Mouse (Mus musculus) cerebellum, postnatal 4 days (tissue): ENCODE measurements around the gene Rgs10.
A peak's percentile ranks its signal among the peaks of the same experiment; 100 is the strongest.

Source experiments
- DNase-seq, 2 experiments: peaks; one replicate each; pipeline ENCODE4 v3.0.0; 2022; ENCODE audit warnings: low spot score in 2 of 2, mixed read lengths in 1 of 2

Gene Rgs10

DNA sequence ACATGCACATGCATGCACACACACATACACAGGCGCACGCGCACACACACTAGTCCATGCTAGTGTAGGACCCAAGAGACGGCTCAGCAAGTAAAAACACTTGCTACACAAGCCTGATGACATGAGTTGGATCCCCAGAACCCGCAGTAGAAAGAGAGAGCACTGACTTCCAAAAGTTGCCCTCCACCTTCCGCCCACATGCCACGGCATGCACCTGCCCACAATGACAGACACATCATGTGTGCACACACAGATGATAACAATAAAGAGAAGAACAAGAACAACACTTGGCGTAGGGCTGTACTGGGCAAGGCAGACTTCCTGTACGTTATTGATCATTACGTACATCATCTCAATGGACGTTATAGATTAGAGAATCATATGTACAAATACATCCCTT, 44.4 kb downstream of the Rgs10 start:
- no peak for DNase-seq

DNA sequence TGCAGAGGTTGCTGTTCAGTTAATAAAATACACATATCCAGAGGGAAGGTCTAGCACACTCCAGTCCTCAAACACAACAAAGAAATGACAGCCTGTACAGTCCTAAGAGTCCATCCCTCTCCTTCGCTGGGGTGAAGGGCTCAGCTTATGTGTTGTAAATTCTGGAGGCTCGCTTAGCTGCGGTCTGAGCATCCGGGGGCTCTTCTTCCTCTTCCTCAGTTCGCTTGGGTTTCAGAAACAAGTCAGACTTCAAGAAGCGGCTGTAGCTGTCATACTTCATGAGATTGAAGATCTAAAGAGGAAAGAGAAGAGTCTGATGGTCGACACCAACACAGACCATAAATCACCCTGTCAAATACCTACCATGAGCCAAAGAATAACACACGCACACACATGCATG, 44.8 kb downstream of the Rgs10 start:
- DNase-seq: no peak

DNA sequence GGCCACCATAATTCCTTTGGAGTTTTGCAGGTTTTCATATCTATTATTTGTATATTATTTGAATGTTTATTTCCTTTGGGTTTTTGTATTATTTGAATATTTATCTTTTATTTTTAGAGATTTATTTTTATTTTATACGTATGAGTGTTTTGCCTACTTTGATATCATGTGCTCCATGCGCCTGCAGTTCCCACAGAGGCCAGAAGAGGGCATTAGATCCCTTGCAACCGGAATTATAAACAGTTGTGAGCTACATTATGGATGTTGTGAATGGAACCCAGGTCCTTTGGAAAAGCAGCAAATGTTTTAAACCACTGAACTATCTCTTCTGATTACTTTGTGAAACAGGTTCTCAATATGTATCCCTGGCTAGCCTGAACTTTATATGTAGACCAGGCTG, 46.2 kb downstream of the Rgs10 start:
- DNase-seq: peak in 1 of 2 experiments; percentile 32

DNA sequence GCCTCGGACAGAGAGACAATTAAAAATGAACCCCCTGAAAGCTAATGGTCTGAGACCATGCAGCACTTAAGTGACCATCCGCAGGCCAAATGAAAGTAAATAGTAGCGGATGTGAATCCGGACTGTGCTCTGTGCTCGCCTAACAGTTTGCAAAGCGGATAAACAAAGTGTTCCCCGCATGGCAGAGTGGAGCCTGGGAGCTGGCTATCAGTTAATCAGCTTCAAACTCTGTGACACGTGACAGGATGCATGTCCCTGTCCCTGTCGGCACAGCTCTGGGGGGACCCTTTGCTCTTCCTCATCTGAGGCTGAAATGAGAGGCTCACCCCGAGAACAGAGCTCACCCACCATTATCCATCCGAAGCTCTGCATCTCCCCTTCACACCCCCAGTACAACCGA, 49.2 kb downstream of the Rgs10 start:
- no peak for DNase-seq

DNA sequence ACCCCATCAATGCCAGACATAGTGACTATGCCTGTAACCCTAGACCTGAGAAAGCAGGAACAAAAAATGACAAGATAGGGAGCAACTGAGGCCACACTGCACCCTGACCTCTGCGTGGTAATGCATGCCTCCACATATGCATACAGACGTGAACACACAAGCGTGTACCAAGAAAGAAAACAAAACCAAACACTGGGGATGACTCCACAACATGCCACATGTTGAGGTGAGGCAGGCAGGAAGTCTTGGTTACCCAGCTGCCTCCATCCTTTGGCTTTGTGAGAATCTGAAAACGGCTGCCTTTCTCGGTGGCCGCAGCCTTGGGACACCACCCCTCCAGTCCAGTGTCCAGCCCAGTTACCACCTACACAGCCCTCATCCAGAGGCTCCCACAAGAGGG, 49.7 kb downstream of the Rgs10 start:
- no peak for DNase-seq

DNA sequence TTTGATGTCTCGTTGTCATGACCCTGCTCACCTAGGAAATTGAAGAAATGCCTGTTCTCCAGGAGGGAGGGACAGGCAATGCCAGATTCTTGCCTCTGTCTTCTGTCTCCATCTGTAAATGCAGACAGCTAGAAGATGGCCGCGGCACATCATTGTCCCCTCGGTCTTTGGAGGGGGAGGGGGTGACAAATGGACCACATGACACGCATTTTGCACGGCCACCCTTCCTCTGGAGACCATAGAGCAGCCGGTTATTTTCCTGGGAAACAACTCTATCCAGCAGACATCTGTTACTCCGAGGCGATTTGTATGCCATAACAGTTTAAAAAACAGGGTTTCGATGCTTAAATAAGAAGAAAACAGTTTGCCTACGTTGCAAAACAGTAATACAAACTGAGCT, 51.9 kb downstream of the Rgs10 start:
- DNase-seq: no peak

DNA sequence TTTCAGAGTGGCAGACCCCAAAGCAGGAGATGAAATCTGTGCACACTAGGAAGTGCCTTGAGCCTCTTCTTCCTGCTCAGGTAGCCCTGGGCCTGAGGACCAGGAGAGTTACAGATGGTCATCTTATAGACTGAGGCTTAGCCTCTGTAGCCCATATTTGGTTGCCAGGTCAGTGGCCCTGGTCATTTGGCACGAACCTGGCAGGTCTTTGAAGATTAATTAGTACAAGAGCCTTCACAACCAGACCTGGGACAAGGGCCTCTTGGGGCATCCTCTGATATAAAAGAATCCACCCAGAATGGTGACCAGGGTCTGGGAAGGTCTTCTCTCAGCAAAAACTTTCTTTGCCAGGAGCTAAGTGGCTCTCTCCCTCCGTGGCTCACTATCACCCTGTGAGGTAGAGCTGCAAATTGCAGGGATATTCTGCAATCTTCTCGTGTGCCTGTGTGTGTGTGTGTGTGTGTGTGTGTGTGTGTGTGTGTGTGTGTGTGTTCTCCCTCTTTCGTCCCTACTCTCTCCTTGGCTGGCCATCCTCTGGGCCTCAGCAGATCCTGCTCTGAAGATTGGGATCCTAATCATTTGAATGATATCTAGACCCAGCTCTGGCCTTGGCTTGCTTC, 53.4 kb downstream of the Rgs10 start:
- DNase-seq: no peak

DNA sequence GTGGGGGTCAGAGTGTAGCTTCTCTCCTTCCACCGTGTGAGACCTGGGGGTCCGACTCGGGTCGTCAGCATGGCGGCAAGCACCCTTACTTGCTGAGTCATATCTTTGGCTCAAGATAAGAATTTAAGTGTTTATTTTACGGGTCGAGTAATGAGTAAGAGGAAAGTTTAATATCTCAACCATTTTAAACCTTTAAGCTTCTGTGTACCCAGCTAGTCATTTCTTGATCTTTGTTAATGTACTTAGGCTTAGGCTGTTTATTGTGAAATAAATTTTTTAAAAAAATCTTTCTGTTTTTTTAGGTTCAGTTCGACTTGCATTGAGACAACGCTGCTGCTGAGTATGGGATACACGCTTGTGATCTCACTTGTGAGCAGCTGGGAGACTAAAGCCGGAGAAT, 54.0 kb downstream of the Rgs10 start:
- no peak for DNase-seq

DNA sequence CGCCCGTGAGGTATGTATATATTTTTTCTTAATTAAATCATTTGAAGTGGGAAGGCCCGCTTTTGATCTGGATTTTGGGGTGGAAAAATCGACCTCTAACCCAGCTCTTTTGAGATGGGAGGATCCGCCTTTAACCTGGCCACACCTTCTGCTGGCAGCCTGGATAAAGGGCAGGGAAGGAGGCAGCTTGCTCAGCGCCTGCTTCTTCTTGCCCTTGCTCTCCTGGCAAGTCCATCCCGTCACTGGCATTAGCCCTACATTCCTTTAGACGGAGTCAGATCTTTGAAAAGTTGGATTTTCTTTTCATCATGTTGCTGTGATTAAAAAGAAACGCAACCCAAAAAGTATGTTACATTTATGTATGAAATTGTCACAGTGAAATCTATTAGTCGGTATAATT, 54.8 kb downstream of the Rgs10 start:
- DNase-seq: no peak

DNA sequence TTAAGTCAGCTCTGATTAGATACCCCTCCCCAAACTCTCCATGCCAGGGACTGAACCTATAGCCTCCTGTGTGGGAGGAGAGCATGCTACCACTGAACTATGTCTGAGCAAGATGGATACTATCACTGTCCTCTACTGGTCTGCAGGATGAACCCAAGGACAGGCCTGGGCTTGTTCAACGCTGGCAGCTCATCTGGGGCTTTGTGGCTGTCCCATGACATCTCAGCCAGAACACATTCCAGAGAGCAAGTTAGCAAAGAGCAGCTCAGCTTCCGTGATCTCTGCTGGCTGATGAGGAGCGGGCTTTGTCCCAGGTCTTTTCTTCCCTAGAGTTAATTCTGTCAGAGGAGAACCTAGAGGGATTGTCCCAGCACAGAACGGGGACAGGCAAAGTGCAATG, 55.6 kb downstream of the Rgs10 start:
- DNase-seq: no peak

DNA sequence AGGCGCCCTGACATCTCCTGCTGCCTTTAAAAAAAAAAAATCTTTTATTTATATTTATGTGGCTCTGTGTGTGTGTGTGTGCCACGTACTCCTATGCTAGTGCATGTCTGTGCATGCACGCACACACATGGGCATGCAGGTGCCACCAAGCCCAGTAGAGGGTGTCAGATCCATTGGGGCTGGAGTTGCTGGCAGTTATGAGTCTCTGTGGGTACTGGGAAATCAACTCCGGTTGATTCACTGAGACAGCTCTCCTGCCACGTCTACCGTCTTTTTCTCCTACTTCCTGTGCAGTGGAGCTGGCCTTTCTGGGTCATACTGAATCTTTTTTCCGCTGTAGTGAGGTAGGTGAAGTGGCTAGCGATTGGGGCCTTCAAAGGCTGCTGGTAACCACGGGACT, 58.8 kb downstream of the Rgs10 start:
- no peak for DNase-seq

DNA sequence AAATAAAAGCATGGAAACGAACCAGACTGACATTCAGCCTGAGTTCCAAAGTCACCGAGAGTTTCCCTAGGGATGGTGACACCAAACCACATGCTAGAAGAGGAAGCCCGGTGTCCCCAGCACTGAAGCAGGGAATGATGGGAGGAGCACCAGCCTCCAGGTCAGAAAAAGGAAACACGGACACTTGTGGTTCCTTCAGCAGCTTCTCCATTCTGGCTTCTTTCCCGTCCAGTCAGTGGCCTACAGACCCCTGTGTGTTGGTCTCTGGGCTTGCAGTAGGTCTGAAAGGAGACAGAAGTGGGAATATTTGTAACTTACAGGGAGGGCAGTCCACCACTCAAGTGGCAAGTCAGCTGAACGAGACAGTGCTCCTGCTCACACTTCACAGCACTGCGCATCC, 59.4 kb downstream of the Rgs10 start:
- no peak for DNase-seq

DNA sequence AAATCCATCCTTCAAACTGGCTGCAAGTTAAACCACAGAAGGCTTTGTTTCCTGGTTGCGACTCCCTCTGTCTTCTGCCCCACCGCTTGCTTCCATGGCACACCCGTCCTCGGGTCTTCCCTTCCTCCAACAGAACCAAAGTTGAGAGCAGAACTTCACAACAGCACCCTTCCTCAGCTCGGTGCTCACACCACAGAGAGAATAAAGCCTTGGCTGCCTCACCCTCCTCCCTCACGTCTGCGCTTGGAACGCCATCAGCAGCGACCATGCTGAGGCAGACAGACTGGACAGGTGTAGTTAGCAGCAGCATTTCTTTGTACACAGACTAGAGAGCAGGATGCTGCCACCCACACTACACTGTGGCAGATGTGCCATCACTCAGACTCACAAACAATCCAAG, 59.8 kb downstream of the Rgs10 start:
- no peak for DNase-seq

DNA sequence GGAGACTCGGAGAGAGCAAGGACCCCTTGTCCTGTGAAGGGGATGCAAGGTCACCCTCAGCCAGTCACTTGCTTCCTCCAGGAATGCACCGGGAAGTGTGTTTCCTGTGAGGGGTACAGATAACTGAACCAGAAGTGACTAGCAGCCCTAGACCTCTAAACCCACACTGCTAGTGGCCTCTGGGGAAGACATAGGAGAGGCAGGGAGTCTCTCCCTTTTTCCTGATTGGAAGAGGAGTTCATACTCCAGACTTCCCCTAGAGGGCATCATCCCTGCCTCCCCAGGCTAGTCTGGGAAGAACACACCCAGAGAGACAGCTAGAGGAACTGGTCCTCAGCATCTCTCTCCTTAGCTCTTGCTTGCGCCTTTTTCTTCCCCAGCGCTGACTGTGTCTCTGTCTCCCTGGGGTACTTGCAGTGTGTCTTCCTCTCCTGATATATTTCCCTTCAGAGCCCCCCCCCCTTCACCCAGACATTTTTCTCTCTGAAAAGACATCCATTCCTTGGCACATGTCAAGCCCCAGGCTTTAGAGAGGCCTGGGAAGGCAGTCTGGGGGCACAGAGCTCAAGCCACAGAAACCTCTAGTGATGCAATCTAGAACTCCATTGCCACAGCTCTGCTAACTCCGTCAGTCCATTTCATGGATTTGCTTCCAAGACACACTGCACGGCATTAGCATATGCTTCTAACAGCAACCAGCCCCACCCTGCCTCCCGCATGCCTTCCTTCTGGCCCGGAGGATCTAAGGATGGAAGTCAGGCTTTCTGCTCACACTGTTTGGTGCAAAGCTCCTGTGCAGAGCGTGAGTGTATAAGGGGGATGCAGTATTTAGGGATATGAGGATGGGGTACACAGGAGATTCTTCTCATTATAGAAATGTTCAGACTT, 61.4 kb downstream of the Rgs10 start:
- DNase-seq: no peak

DNA sequence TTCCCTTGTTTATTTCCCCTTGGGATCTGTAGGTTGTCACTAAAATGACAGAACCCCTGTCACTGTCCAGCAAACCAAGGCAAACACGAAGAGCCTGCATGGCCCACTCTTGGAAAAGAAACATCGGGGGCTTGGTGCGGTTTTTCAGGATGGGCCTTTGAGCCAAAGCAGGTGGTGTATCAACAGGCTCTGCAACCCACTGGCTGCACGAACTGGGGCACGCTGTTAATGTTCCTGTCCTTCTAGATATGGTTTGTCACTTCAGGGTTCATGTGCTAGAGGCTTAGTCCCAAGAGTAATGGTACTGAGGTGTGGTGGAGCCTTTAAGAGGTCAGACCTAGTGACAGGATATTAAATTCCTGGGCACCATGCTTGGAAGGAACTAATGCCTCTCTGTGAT, 63.1 kb downstream of the Rgs10 start:
- DNase-seq: no peak

DNA sequence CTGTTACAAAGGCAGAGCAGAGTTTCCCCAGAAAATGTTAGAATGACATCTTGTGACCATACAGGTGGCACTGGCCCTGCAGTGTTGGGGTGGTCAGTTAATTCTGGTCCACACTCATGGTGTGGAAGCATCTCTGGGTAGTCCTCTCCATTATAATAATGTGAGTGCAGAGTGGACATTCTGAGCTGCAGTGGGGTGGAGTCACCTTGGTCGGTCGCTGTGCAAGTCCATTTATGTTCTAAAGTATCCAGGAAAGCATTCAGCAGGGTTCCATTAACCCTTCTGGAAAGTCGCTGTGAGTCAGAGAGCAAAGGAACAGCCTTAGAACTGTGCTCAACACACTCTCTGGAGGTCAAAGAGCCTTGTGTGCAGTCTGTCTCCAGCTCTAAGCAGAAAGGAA, 65.8 kb downstream of the Rgs10 start:
- DNase-seq: peak in 1 of 2 experiments; percentile 3

DNA sequence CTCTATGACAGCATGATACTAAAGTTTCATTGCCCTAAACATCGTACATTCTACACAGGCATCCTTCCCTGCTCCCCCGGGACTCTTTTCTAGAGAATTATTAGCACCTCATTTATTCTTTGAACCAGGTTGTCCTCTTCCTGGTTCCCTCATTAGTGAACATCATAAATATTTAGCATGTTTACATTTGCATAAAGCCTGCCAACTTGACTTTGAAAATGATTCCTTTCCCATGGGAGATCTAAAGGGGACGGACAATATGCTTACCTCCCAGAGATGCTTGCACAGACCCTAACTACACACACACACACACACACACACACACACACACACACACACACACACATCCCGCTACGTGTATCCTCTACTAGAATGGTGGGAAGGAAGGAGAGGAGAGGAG, 67.4 kb downstream of the Rgs10 start:
- DNase-seq: no peak

DNA sequence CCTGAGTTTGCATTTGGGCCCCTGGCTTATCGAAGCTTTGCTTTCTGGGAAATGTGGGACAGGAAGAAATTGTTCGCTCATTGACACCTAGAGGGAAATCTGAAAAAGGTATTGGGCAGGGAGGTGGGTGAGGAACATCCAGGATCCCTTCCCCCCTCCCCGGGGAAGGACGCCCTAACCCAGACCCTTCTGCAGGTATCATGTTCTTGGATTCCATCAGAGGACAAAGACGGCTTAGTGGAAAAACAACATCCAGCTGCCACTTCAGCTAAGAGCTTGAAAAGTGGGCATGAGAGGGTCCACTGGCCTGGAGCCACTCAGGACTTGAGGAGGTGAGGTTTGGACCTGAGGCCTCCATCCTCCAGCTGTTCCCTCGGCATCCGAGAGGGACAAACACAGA, 68.2 kb downstream of the Rgs10 start:
- DNase-seq: peak in 1 of 2 experiments; percentile 4

DNA sequence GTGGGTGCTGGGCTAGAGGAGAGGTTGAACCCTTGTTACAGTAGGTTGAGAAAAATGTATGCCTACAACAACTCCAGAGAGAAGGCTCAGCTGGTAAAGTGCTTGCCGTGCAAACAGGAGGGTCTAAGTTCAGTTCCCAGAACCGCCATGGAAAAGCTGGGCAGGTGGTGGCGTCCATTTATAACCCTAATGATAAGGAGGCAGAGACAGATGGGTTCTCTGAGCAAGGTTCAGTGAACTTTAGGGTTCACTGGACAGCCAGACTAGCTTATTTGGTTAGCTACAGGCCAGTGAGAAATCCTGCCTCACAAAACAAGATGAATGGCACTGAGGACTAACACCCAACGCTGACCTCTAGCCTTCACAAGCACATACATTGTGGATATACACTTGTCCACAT, 68.8 kb downstream of the Rgs10 start:
- DNase-seq: peak in 1 of 2 experiments; percentile 3

DNA sequence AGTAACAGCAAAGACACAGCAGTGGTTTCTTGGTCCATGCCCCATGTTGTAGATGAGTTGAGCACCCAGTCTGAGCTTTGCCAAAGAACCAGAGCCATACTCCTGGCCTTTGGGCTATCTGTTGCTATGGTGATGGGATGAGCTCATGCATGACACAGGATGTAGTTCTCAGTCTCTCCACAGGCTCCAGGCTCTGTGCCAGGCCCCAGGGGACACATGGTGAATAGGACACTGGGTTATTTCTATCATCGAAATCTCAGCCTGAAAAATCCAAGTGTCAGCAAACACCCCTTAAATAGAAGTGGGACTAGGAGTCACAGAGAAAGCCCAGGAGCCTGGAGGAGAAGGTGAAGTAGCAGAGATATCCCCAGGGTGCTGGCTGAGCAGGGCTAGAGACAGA, 70.0 kb downstream of the Rgs10 start:
- peak; percentile 25 to 76 for DNase-seq

DNA sequence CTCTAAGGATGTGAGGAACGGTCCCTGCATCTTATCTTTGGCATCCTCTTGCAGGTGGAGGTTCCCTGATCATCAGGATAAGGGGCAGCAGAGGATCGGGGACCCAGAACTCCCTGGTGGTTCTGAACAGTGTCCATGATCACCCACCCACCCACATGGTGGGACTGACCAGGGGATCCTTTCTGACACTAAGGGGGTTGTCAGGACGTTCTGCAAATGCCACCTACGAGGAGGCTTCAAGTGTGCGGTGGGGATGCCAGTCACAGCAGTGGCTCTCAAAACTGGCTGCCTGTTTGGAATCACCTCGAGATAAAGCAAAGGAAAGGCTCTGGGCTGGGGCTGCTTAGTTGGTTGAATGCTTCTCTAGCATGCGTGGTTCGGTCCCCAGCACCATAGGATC, 71.6 kb downstream of the Rgs10 start:
- DNase-seq: no peak

DNA sequence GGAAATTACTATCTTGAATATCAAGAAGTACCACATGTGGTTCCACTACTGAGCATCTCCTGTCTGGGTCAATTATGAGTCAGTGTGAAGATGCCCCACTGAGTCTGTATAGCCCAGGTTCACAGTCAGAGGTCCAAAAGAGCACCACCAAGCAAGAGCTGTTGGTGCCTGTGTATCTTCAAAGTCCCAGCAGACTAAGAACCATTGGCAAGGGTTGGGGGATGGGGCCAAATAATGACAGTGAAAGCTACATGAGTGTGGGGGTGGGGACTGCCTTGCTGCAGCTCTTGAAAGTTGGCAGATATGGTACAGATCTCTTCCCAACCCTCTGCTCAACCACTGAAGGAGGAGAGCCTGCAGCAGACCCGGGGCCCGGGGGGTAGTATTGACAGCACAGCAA, 72.0 kb downstream of the Rgs10 start:
- DNase-seq: peak in 1 of 2 experiments; percentile 13

DNA sequence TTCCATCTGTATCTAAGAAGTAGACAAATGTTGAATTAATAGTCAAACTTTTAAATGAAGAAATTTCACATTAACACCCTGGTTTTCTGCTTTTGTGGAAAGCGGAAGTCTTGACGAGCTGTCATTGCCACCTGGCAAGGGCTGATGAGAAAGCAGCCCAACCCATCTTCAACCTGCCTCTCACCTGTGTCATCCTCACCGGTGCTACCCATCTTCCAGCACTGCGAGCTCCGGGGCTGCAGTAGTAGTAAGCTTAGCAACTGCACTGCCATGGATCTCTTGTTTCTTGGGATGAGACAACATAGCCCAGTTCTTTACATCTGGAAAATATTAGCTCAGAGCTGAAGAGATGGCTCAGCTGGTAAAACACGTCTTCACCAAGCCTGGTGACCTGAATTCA, 72.9 kb downstream of the Rgs10 start:
- DNase-seq: peak in 1 of 2 experiments; percentile 2
